Mouse (Mus musculus) stomach, embryonic 16.5 days (tissue): ENCODE data around the gene Gpr162. TPM values are rescaled to one million over a fixed set of nuclear protein-coding genes. Genes with fewer than 3 reads are reported as not detected.

Experiments used
- ATAC-seq: fragments of 200-750 bp; cut with Nextera tagmentation; 2 replicates; pipeline ENCODE4 v1.8.0; 2017; ENCODE audit warnings: moderate number of reproducible peaks, moderate TSS enrichment; ENCODE audit not compliant: insufficient read depth, low FRiP score
- H3K27ac ChIP-seq: fragments of 300-500 bp; sonication (generic); 2 replicates; pipeline ENCODE4 v1.5.1; 2014; ENCODE audit warnings: low read length
- H3K27me3 ChIP-seq: fragments of 300-500 bp; sonication (generic); 2 replicates; pipeline ENCODE4 v1.6.1; 2014; ENCODE audit warnings: low read length, control low read depth, mixed read lengths; ENCODE audit not compliant: control insufficient read depth, insufficient read depth
- H3K36me3 ChIP-seq: fragments of 300-500 bp; sonication (generic); 2 replicates; pipeline ENCODE4 v1.6.1; 2014; ENCODE audit warnings: low read length; ENCODE audit not compliant: control insufficient read depth, insufficient read depth
- H3K4me1 ChIP-seq: fragments of 300-500 bp; sonication (generic); 2 replicates; pipeline ENCODE4 v1.6.1; 2014; ENCODE audit warnings: low read length, control low read depth, mixed read lengths; ENCODE audit not compliant: control insufficient read depth, insufficient read depth
- H3K4me2 ChIP-seq: fragments of 300-500 bp; sonication (generic); 2 replicates; pipeline ENCODE4 v1.6.1; 2014; ENCODE audit warnings: low read depth, low read length, mixed read lengths
- H3K4me3 ChIP-seq: fragments of 300-500 bp; sonication (generic); replicated peaks from 2 replicates; pipeline ENCODE4 v1.5.1; 2014; ENCODE audit warnings: mild to moderate bottlenecking, low read length
- H3K9ac ChIP-seq: fragments of 300-500 bp; sonication (generic); 2 replicates; pipeline ENCODE4 v1.6.1; 2014; ENCODE audit warnings: low read length
- H3K9me3 ChIP-seq: fragments of 300-500 bp; sonication (generic); replicated peaks from 2 replicates; pipeline ENCODE4 v1.6.1; 2016; ENCODE audit warnings: low read length, control low read depth; ENCODE audit not compliant: control insufficient read depth
- WGBS: fragments of 180-500 bp; shearing (Covaris S2); extraction: QIAGEN DNeasy Blood & Tissue Kit; methylation state at CpG from one replicate; pipeline ENCODE4 v1.1.7; 2014; 5-methylcytosine and 5-hydroxymethylcytosine counted together
- polyA plus RNA-seq: library from polyadenylated mRNA; unstranded; fragments of >200 nt; fragmentation: Nextera tagmentation; extraction: Ambion mirVana; gene quantifications from 2 replicates; pipeline ENCODE4 v1.2.1, GENCODE M21; 2015

The Gpr162 gene
- 1.1 and 1.7 TPM in 2 replicates for polyA plus RNA-seq

DNA sequence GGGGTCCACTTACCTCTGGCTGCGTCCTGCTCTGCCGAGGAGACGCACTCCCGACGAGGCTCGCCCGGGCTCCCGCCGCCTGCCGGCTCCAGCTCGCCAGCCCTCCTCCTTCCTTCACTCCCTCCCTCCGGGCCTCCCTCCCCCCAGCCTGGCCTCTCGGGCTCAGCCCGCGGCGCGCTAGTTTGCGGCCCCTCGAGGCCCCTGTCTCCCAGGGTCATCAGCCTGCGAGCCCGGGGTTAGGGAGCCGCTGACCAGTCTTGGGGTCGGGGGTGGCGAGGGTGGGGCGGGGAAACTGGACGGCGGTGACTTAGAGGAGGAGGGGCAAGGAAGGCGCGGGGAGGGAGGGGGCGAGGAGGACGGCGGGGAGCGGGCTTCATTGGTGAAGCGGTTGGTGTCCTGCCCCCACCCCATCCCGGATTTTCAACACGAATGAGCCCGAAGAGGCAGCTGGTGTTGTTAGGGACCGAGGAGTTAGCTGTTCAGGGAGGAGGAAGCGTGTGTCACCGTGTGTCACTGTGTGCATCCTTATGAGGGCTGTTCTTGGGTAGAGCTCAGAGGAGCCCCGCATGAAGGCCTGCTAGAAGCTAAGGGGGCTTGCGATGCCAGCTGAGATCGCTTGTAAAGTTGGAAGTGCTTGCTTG lies at the start of gene Gpr162:
TSS of gene Gpr162 (minus strand) at position 326 of the 641 bp plus-strand sequence.
- Histone ChIP-seq H3K9me3 (no peaks in the 10 kb centered on the region), H3K4me3 (peak within 1 kb of the TSS; percentile 60), H3K27me3 (peaks cover 10% of the 10 kb centered on the region; the same call in 1 of the 2 replicates), H3K27ac (no peak within 1 kb of the TSS), H3K36me3 (no peaks in the 10 kb centered on the region), H3K9ac (peak within 1 kb of the TSS; percentile 82), H3K4me1 (peaks cover 7% of the 10 kb centered on the region), H3K4me2 (peak within 1 kb of the TSS; percentile 92)
- 1% methylated on average over 41 of the region's 43 CpGs for WGBS
- ATAC-seq = peak; percentile 82

DNA sequence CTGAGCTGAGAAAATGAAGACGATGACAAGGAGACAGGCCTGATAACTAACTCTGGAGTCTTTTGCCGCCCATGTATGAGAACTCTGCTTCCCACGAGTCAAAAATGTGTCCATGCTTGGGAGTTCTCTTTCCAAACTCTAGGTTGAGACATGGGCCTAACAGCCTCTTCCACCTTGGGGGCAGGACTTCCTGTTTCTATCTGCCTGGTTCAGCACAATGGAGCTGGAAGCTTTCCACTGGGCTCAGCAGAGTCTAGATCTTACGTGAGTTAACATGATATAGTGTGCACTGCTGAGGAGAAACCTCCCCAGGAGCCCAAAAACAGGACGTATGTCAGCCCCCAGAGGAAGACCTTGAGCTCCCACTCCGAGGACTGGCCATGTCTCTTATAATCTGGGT lies 49.4 kb upstream of the Gpr162 start:
- Histone ChIP-seq H3K27me3 (0 out of 2 replicates have a peak, but pooled peaks cover 5% of the 10 kb centered on the region), H3K36me3 (peaks cover 8% of the 10 kb centered on the region), H3K9me3 (no peaks in the 10 kb centered on the region), H3K4me2 (no peak overlapping the region), H3K4me3 (no peak overlapping the region), H3K27ac (no peak overlapping the region), H3K9ac (no peak overlapping the region), H3K4me1 (peaks cover 36% of the 10 kb centered on the region)
- 61% methylated on average over 6 of the region's 6 CpGs for WGBS
- ATAC-seq = no peak

DNA sequence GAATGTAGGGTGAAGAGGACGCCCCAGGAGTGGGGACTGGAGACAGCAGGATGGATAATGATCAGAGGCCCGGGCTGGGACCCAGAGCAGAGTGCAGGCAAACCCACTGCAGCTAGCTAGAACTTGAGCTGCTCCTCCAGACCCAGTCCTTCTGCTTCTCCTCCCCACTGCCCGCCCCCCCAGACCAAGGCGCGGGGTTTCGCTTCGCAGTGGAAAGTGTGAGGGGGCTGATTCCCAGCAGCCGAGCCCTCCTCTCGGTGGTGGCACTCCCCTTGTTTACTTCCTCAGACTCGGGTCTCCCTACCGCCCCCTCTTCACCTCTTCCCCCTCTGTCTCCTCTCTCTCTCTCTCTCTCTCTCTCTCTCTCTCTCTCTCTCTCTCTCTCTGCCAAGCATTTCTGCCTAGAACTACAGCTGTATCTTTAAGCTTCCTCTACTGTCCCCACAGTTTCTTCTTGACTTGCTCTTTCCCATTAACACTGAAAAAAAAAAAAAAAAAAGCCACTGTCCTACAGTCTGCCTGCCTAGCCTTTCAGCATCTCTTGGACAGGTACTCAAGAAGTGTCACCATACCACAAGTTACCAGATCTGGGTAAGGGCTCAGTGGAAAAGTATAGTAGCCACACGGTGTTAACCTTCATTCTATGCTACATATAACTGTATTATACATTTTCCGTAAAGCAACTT lies 47.9 kb upstream of the Gpr162 start, which contains the start of gene Lag3:
TSS of gene Lag3 (minus strand) at position 173 of the 686 bp plus-strand sequence.
- no peaks in the 10 kb centered on the region for H3K9me3 ChIP-seq
- H3K36me3 ChIP-seq = peaks cover 8% of the 10 kb centered on the region
- H3K4me3 ChIP-seq = no peak within 1 kb of the TSS; the same call in 1 of the 2 replicates
- 14% methylated on average over 12 of the region's 13 CpGs for WGBS
- H3K4me2 ChIP-seq = peak within 1 kb of the TSS; percentile 25; the same call in 1 of the 2 replicates
- 0 out of 2 replicates have a peak, but pooled peaks cover 5% of the 10 kb centered on the region for H3K27me3 ChIP-seq
- H3K9ac ChIP-seq = peak within 1 kb of the TSS; percentile 51; the same call in 1 of the 2 replicates
- no peak for ATAC-seq
- H3K4me1 ChIP-seq = peaks cover 35% of the 10 kb centered on the region
- H3K27ac ChIP-seq = peak within 1 kb of the TSS; percentile 26; the same call in 1 of the 2 replicates

DNA sequence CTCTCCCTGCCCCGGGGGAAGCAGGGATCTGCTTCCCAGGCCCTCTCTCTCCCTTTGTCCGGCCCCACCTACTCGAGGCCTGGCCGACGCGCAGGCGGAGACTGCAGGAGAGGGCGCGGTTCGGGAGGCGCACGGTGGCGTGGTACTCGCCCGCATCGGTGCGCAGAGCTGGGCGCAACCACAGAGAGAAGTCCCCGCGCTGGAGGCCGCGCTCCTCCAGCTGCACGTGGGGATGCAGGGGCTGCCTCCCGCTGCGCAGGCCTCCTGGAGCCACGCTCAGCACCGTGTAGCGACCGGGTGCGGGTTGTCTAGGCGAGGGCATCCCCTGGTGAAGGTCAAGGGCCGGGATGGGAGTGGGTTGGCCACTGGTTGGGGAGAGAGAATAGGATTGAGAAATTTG lies 46.2 kb upstream of the Gpr162 start:
- 0 out of 2 replicates have a peak, but pooled peaks cover 5% of the 10 kb centered on the region for H3K27me3 ChIP-seq
- peaks cover 8% of the 10 kb centered on the region for H3K36me3 ChIP-seq
- peak overlapping the region; percentile 18 for H3K4me3 ChIP-seq
- H3K27ac ChIP-seq = no peak overlapping the region
- peak; percentile 31; the same call in 1 of the 2 replicates for ATAC-seq
- no peaks in the 10 kb centered on the region for H3K9me3 ChIP-seq
- H3K4me1 ChIP-seq = peaks cover 26% of the 10 kb centered on the region
- H3K4me2 ChIP-seq = peak overlapping the region; percentile 47
- WGBS = 9% methylated on average over 32 of the region's 32 CpGs
- peak overlapping the region; percentile 56; the same call in 1 of the 2 replicates for H3K9ac ChIP-seq

DNA sequence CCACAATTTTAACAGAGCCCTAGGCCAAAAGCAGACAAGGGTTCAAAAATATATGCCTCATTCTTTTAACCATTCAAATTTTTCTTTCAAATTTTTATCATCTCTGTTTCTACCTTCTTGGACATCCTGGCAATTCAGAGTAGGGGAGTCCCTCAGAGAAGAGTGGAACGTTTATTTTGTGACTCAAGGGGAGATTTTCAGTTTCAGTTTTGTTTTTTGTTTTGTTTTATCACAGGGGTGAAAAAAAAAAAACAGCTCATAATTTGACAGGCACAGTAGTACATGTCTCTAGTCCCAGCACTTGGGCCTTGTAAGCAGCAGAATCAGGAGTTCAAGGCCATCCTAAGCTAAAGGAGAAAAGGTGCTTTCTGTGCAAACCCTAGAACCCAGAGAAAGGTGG lies 44.0 kb upstream of the Gpr162 start:
- 0 out of 2 replicates have a peak, but pooled peaks cover 5% of the 10 kb centered on the region for H3K27me3 ChIP-seq
- H3K4me2 ChIP-seq = no peak overlapping the region
- H3K9me3 ChIP-seq = no peaks in the 10 kb centered on the region
- H3K4me3 ChIP-seq = no peak overlapping the region
- 84% methylated on average over 1 of the region's 1 CpGs for WGBS
- H3K4me1 ChIP-seq = peaks cover 23% of the 10 kb centered on the region
- H3K27ac ChIP-seq = no peak overlapping the region
- ATAC-seq = no peak
- no peaks in the 10 kb centered on the region for H3K36me3 ChIP-seq
- no peak overlapping the region for H3K9ac ChIP-seq

DNA sequence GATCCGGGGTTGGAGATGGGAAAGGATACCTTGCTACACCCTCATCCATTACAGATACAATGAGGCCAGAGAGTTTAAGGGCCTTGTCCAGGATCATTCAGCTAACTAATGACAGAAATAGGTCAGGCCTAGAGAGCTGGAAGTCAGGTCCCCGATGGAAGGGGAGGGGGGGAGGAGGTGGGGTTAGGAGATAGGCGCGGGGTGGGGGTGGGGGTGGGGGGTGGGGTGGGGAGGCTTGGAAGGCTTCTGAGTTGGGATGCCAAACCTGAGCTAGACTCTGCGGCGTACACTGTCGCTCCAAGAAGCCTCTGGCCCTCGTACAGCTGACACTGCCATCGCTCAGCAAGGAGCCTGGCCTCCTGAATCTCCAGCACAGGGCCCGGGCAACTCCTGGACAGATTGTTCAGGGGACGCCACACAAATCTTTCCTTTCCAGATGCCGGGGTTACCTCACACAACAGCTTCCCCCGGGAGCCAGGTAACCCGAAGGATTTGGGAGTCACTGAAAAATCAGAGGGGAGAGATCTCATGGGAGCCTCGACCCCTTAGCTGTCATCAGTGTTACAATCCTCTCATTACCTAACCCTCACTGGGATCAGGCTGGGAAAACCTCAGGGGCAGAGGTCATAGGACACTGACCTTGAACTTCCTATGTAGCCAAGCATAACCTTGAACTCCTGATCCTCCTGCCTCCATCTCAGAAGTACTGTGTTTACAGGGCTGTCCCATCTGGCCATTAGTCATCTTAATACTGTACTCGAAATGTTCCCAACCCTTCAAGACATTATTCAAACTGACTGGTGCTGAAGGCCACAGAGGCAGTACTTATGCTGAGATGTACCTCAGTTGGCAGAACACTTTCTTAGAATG lies 41.4 kb upstream of the Gpr162 start:
- peak overlapping the region; percentile 99 for H3K27ac ChIP-seq
- WGBS = 39% methylated on average over 16 of the region's 16 CpGs
- no peak for ATAC-seq
- H3K4me2 ChIP-seq = peak overlapping the region; percentile 94
- peak overlapping the region; percentile 61; the same call in 1 of the 2 replicates for H3K4me3 ChIP-seq
- no peaks in the 10 kb centered on the region for H3K36me3 ChIP-seq
- 0 out of 2 replicates have a peak, but pooled peaks cover 2% of the 10 kb centered on the region for H3K27me3 ChIP-seq
- H3K4me1 ChIP-seq = peaks cover 16% of the 10 kb centered on the region
- no peaks in the 10 kb centered on the region for H3K9me3 ChIP-seq
- peak overlapping the region; percentile 81 for H3K9ac ChIP-seq

DNA sequence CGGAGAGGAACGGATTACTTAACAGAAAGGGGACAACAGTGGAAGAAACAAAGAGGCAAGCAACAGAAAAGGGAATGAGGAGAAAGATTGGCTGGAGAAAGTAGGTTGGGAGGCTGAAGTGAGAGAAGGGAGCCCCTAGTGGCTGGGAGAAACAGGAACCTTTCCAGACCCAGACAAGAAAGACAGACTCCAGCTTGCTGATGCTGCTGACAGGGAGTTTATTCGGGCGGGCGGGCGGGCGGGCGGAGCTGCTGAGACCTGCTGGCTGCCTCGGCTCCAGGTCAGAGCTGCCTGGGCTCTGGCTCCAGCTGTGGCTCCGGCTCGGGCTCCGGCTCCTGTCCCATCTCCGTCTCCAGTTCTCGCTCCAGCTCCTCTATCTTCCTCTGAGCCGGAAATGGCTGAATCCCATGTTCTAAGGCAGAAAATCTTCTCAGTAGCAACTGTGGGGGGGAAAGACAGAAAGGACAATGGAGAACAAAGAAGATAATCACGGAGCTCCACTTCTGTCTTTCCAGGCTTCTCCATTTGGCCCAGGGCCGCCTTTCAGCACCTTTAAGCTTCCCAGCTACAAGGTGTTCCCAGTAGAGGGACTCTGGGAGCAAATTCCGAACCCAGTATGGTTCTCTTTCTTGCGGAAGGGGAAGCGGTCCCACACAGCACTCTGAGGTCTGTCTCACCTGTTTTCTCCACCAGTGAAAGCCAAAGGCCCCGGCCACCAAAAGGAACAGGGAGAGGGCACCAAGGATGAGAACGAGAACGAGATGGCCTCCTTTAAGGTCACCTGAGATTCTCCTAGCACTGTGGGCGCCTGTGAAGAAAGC lies 40.6 kb upstream of the Gpr162 start:
- peak; percentile 81 for ATAC-seq
- H3K27ac ChIP-seq = peak overlapping the region; percentile 99
- peaks cover 11% of the 10 kb centered on the region for H3K4me1 ChIP-seq
- H3K9me3 ChIP-seq = no peaks in the 10 kb centered on the region
- WGBS = 7% methylated on average over 24 of the region's 24 CpGs
- peak overlapping the region; percentile 81 for H3K9ac ChIP-seq
- H3K4me3 ChIP-seq = peak overlapping the region; percentile 61
- no peaks in the 10 kb centered on the region for H3K27me3 ChIP-seq
- no peaks in the 10 kb centered on the region for H3K36me3 ChIP-seq
- peak overlapping the region; percentile 94 for H3K4me2 ChIP-seq

DNA sequence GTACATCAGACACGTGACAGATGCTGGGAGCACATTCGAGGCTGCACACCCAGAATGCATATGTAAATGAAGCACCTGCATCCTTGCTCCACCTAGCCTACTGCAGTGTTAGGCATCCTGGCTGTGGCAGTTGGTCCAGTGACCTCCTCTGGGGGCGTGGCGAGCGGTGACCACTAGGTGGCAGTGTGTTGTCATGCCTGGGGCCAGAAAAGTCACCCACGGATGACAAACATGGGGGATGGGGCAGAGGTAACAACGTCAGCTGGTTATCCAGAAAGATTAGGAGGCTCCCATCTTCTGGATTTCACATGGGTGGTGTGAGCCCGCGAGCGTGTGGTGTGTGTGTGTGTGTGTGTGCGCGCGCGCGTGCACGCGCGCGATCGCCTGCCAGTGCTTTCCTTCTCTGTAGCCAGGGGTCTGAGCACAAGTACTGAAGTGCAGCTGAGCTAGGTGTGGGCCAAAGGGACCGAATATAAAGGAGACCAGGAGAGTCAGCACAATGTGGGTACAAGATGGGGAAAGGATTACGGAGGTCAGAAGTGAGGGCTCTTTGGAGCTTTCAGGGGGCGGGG lies 39.9 kb upstream of the Gpr162 start:
- ATAC-seq = peak; percentile 84
- H3K9me3 ChIP-seq = no peaks in the 10 kb centered on the region
- peaks cover 11% of the 10 kb centered on the region for H3K4me1 ChIP-seq
- no peaks in the 10 kb centered on the region for H3K27me3 ChIP-seq
- WGBS = 0% methylated on average over 23 of the region's 23 CpGs
- peak overlapping the region; percentile 61 for H3K4me3 ChIP-seq
- peak overlapping the region; percentile 81 for H3K9ac ChIP-seq
- H3K27ac ChIP-seq = peak overlapping the region; percentile 99
- no peaks in the 10 kb centered on the region for H3K36me3 ChIP-seq
- peak overlapping the region; percentile 94 for H3K4me2 ChIP-seq
